Mouse (Mus musculus) bone marrow macrophage, adult 2 months (primary cell): ENCODE measurements around the gene Hnf4a.

Source experiments
- CTCF ChIP-seq: IDR thresholded peaks from 2 replicates; pipeline ENCODE4 v1.5.1; 2012; ENCODE audit warnings: low read depth, mild to moderate bottlenecking, low read length, moderate library complexity
- POLR2A ChIP-seq: IDR thresholded peaks from 2 replicates; pipeline ENCODE4 v1.6.1; 2012; ENCODE audit warnings: mild to moderate bottlenecking, low read depth, low read length, borderline replicate concordance

DNA sequence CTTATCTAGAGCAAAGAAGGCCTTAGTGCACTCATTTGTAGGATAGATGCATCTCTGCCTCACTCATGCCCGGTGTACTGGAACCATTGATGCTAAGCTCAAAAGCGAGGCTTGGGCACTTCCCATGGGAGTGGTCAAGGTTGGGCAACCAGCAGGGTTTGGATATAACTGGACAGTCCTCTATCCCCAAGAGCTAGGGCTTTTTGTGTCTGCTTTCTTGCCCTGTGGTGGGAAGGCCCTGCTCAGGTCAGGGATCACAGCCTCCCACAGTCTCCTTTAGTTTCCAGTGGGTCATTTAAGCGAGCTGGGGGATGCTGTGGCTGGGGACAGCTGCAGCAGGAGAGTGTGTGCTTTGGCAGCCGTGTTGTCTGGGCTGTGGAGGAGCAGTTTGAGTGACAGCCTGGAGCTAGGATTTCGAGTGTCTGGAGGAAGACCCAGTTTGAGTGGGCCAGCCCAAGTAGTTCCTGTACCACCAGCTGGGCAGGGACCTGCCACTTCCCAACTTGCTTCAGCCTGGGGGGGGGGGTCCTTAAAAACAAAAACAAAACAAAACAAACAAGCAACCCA lies 16.8 kb upstream of the Hnf4a start:
- TF ChIP-seq CTCF = no peak
- TF ChIP-seq POLR2A = no peak
